Mouse (Mus musculus): ENCODE results near the gene Mroh2a. TPM values are rescaled to one million over a fixed set of nuclear protein-coding genes. Genes with fewer than 3 reads are reported as not detected.

The Mroh2a gene
- polyA plus RNA-seq, 1 experiment = 0.08 TPM

DNA sequence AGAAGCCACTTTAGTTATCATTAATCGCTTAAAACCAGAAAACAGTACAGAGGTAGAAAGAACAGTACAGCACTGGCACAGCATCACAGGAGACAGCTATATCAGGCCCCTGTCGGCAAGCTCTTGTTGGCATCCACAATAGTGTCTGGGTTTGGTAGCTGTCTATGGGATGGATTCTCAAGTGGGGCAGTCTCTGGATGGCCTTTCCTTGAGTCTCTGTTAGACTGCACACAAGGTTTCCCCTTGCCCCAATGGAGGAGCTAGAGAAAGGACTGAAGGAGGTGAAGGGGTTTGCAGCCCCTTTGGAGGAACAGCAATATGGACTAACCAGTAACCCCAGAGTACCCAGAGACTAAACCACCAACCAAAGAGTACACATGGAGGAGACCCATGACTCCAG, 65.3 kb downstream of the Mroh2a start:
- Histone ChIP-seq H3K4me3 (ENCODE audit: insufficient read depth, low read depth, low read length) (no peak overlapping the region), H3K27me3 (replicated peaks; ENCODE audit: control insufficient read depth, insufficient read depth, low read length) (no peaks in the 10 kb centered on the region), H3K36me3 (ENCODE audit: control insufficient read depth, insufficient read depth, low read length) (no peaks in the 10 kb centered on the region), H3K27ac (ENCODE audit: insufficient read depth, low read depth, low read length) (no peak overlapping the region), H3K4me1 (ENCODE audit: control insufficient read depth, insufficient read depth, low read length) (no peaks in the 10 kb centered on the region)
- TF ChIP-seq CTCF (conservative IDR thresholded peaks at IDR 0.05; ENCODE audit: insufficient read depth, insufficient read length, low read depth, low read length) (no peak), POLR2A (IDR thresholded peaks at IDR 0.05; ENCODE audit: low read depth, low read length) (no peak)
- 56% methylated on average over 2 of the region's 2 CpGs for WGBS
- peak; percentile 12 for DNase-seq

DNA sequence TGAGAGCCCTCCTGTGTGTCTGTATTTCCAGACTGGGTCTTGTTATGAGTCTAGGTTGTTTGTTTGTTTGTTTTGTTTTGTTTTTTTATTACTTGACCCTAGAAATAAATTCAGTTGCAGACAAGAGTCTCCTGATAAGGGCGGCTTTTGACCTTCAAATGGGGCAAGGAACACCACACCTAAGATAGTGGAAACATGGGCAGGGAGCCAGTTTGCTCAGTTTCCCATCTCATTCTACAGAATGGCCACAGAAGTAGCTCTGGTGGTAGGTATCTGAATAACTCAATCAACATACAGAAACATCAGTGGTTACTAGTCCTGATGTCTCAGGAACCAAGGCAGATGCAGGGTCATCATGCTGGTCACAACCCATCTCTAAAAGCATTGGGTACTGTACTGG, 67.9 kb downstream of the Mroh2a start:
- Histone ChIP-seq H3K36me3 (ENCODE audit: control insufficient read depth, insufficient read depth, low read length) (no peaks in the 10 kb centered on the region), H3K27me3 (replicated peaks; ENCODE audit: control insufficient read depth, insufficient read depth, low read length) (no peaks in the 10 kb centered on the region), H3K27ac (ENCODE audit: insufficient read depth, low read depth, low read length) (no peak overlapping the region), H3K4me3 (ENCODE audit: insufficient read depth, low read depth, low read length) (no peak overlapping the region), H3K4me1 (ENCODE audit: control insufficient read depth, insufficient read depth, low read length) (no peaks in the 10 kb centered on the region)
- DNase-seq = no peak
- TF ChIP-seq CTCF (conservative IDR thresholded peaks at IDR 0.05; ENCODE audit: insufficient read depth, insufficient read length, low read depth, low read length) (no peak), POLR2A (IDR thresholded peaks at IDR 0.05; ENCODE audit: low read depth, low read length) (no peak)
- 21% methylated on average over 1 of the region's 1 CpGs for WGBS

- no peak overlapping the region for H3K4me3 ChIP-seq (ENCODE audit: insufficient read depth, low read depth, low read length)
- DNase-seq = no peak
- no peaks in the 10 kb centered on the region for H3K36me3 ChIP-seq (ENCODE audit: control insufficient read depth, insufficient read depth, low read length)
- H3K4me1 ChIP-seq (ENCODE audit: control insufficient read depth, insufficient read depth, low read length) = no peaks in the 10 kb centered on the region
- no peak for TF ChIP-seq POLR2A (IDR thresholded peaks at IDR 0.05; ENCODE audit: low read depth, low read length)
- TF ChIP-seq CTCF (conservative IDR thresholded peaks at IDR 0.05; ENCODE audit: insufficient read depth, insufficient read length, low read depth, low read length) = no peak
- H3K27ac ChIP-seq (ENCODE audit: insufficient read depth, low read depth, low read length) = no peak overlapping the region
- no peaks in the 10 kb centered on the region for H3K27me3 ChIP-seq (replicated peaks; ENCODE audit: control insufficient read depth, insufficient read depth, low read length)
- WGBS = 73% methylated on average over 4 of the region's 4 CpGs
Measured at GRCm38 (mm10) chr1:88296171-88296920, 69.6 kb downstream of the Mroh2a start.

DNA sequence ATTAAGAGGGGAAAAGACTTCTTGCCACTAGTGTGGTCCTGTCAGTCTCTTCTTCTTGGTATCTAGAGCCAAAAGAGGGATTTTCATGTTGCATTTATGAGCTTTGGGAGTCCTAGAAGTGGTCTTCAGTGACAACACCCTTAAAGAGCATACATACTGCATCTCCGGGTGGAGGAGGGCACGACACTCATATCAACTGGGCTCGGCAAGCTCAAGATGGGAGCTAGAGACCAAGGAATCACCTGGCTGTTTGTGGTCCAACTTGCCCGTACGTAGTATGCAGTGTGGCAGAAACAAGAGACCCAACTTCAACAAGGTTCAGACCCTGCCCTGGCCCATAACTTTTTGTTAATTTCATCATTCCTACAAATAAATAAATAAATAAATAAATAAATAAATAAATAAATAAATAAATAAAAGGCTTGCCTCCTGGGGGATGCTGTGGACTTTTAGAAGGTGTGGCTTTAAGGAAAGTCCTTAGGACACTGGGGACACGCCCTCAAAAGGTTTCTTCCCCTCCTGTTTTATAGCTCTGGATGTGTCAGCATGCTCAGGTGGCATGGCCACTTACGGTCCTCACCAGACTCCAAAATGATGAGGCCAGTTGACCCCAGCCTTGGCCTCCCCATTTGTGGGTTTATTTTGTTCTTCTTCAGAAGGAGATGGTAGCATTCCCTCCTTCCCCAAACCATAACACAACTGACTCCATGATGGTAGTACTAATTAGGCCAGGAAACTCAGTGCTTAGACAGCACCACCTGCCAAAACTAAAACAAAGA, 70.9 kb downstream of the Mroh2a start:
- Histone ChIP-seq H3K27me3 (replicated peaks; ENCODE audit: control insufficient read depth, insufficient read depth, low read length) (no peaks in the 10 kb centered on the region), H3K27ac (ENCODE audit: insufficient read depth, low read depth, low read length) (no peak overlapping the region), H3K4me1 (ENCODE audit: control insufficient read depth, insufficient read depth, low read length) (no peaks in the 10 kb centered on the region), H3K4me3 (ENCODE audit: insufficient read depth, low read depth, low read length) (no peak overlapping the region), H3K36me3 (ENCODE audit: control insufficient read depth, insufficient read depth, low read length) (no peaks in the 10 kb centered on the region)
- peak; percentile 10 for DNase-seq
- 67% methylated on average over 7 of the region's 7 CpGs for WGBS
- no peak for TF ChIP-seq POLR2A (IDR thresholded peaks at IDR 0.05; ENCODE audit: low read depth, low read length)

DNA sequence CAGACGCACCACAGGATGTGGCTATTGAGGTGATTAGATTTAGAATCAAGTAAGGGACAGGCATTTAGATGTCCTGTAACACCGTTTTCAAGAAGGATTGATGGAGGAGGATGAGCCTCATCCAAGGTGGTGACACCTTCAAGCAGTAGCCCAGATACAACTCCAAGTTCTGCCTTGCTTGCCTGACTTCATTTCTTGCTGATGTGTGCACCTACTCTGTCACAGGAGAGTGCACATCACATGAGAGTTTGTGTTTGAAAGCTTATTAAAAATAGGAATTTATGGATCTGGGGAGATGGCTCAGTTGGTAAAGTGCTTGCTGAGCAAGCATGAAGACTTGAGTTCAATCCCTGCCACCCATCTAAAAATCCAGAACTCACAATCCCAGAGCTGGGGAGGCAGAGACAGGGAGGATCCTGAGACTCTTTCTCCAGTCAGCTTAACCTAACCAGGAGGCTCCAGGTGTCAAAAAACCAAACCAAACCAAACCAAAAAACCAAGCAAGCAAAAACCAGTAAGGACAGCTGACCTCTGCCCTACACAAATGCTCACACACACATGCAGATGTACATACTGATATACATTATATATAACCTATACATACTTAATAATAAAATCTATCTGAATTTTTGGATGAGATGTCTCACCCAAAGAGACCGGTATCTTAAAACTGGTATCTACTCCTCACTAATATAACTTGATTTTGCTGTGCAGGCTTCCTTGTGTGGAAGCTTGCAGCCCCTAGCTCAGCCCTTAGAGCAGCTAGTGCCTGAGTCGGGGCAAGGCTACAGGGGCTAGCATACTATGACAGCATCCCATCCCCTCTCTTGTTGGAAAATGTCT, 72.1 kb downstream of the Mroh2a start:
- no peak overlapping the region for H3K4me3 ChIP-seq (ENCODE audit: insufficient read depth, low read depth, low read length)
- TF ChIP-seq CTCF (conservative IDR thresholded peaks at IDR 0.05; ENCODE audit: insufficient read depth, insufficient read length, low read depth, low read length) (no peak), POLR2A (IDR thresholded peaks at IDR 0.05; ENCODE audit: low read depth, low read length) (no peak)
- H3K27me3 ChIP-seq (replicated peaks; ENCODE audit: control insufficient read depth, insufficient read depth, low read length) = no peaks in the 10 kb centered on the region
- DNase-seq = peak; percentile 6
- H3K4me1 ChIP-seq (ENCODE audit: control insufficient read depth, insufficient read depth, low read length) = no peaks in the 10 kb centered on the region
- H3K27ac ChIP-seq (ENCODE audit: insufficient read depth, low read depth, low read length) = no peak overlapping the region
- H3K36me3 ChIP-seq (ENCODE audit: control insufficient read depth, insufficient read depth, low read length) = no peaks in the 10 kb centered on the region
- WGBS = 62% methylated on average over 4 of the region's 4 CpGs

- Histone ChIP-seq H3K4me3 (ENCODE audit: insufficient read depth, low read depth, low read length) (no peak overlapping the region), H3K27ac (ENCODE audit: insufficient read depth, low read depth, low read length) (no peak overlapping the region), H3K4me1 (ENCODE audit: control insufficient read depth, insufficient read depth, low read length) (no peaks in the 10 kb centered on the region), H3K36me3 (ENCODE audit: control insufficient read depth, insufficient read depth, low read length) (no peaks in the 10 kb centered on the region), H3K27me3 (replicated peaks; ENCODE audit: control insufficient read depth, insufficient read depth, low read length) (no peaks in the 10 kb centered on the region)
- no peak for DNase-seq
- TF ChIP-seq POLR2A (IDR thresholded peaks at IDR 0.05; ENCODE audit: low read depth, low read length) (no peak), CTCF (conservative IDR thresholded peaks at IDR 0.05; ENCODE audit: insufficient read depth, insufficient read length, low read depth, low read length) (no peak)
- 76% methylated on average over 2 of the region's 2 CpGs for WGBS
Measured at GRCm38 (mm10) chr1:88299529-88299945, 72.8 kb downstream of the Mroh2a start.

Measured in kidney, adult 2 months (tissue).